Mouse (Mus musculus): Measurements from ENCODE around the gene Kcnn1.

DNA sequence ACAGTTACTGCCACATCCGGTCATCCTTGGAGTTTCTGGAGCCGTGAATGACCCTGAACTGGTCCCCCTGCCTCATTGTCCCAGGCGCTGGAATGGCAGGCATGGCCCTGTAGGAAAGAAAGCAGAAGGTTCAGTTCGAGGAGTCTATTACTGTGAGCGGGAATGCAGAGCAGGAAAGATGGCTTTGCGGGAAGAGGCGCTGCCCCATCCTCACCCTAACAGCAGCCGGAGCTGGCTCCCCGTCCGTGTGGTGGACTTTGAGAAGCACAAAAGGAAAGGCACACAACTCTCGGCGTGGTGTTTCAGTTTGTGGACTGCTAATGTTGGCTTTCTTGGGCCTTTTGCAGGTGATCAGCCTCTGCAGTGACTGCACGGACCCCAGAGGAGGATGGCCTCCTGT is 11.4 kb upstream of the Kcnn1 start:
- TF ChIP-seq CTCF (IDR thresholded peaks at IDR 0.05; ENCODE audit: low read depth, low read length), result no peak
- no peak for TF ChIP-seq TAL1 (conservative IDR thresholded peaks at IDR 0.05; ENCODE audit: low read depth, low read length)
- no peak for TF ChIP-seq GATA1 (IDR thresholded peaks at IDR 0.05; ENCODE audit: borderline replicate concordance, low read length)
- TF ChIP-seq POLR2AphosphoS5 (IDR thresholded peaks at IDR 0.05; ENCODE audit: insufficient replicate concordance, low read depth, low read length), result no peak
- TF ChIP-seq GATA2 (IDR thresholded peaks at IDR 0.05; ENCODE audit: borderline replicate concordance, low read depth, low read length), result no peak
